Mouse (Mus musculus) CH12.LX (cell line): ENCODE data around the gene Pum2. TPM values are rescaled to one million over a fixed set of nuclear protein-coding genes. Genes with fewer than 3 reads are reported as not detected.
A peak's percentile ranks its signal among the peaks of the same experiment; 100 is the strongest.
"Not testable (repeated sequence)": the region's sequence is repeated elsewhere in the genome, so short reads cannot be mapped to it uniquely, and the experiment has no call there.

Experiments used
- DNase-seq: peaks from one replicate; pipeline ENCODE4 v3.0.0-alpha.2; 2013; ENCODE audit errors: extremely low read depth
- H3K27ac ChIP-seq: 2 replicates; pipeline ENCODE4 v1.5.1; 2012; ENCODE audit warnings: low read depth, mild to moderate bottlenecking, control low read depth, moderate library complexity; ENCODE audit not compliant: insufficient read depth
- H3K27me3 ChIP-seq: replicated peaks from 2 replicates; pipeline ENCODE3; 2012; ENCODE audit warnings: inconsistent platforms
- H3K36me3 ChIP-seq, 2 experiments: replicated peaks in 1 of 2; 2 replicates each; pipeline versions ENCODE3 to v1.6.1; 2012; ENCODE audit warnings: inconsistent platforms in 1 of 2, low read length in 1 of 2, mild to moderate bottlenecking in 1 of 2, mixed read lengths in 1 of 2, moderate library complexity in 1 of 2; ENCODE audit not compliant: control insufficient read depth in 1 of 2, insufficient read depth in 1 of 2
- H3K4me1 ChIP-seq, 2 experiments: 2 replicates each; pipeline ENCODE4 v1.6.1; 2012; ENCODE audit warnings: inconsistent platforms in 1 of 2, moderate library complexity in 1 of 2; ENCODE audit not compliant: insufficient read depth in 2 of 2, control insufficient read depth in 1 of 2
- H3K4me2 ChIP-seq: 2 replicates; pipeline ENCODE4 v1.6.1; 2012; ENCODE audit warnings: low read depth, mild to moderate bottlenecking, control low read depth; ENCODE audit not compliant: poor library complexity, insufficient read depth, severe bottlenecking
- H3K4me3 ChIP-seq, 3 experiments: fragments of 150-350 bp in 1 of 3; sonication (generic) in 1 of 3; replicated peaks in 1 of 3; 2 replicates each; pipeline versions ENCODE3 to v1.5.1; 2011 to 2012; ENCODE audit warnings: low read depth in 2 of 3, low read length in 2 of 3, mild to moderate bottlenecking in 2 of 3, moderate library complexity in 2 of 3, control low read depth in 1 of 3, improper control_type of control experiment in 1 of 3, inconsistent platforms in 1 of 3, mixed read lengths in 1 of 3; ENCODE audit not compliant: poor library complexity in 1 of 3
- H3K79me2 ChIP-seq: replicated peaks from 2 replicates; pipeline ENCODE4 v1.6.1; 2012; ENCODE audit warnings: mild to moderate bottlenecking, moderate library complexity; ENCODE audit not compliant: control insufficient read depth, poor library complexity, insufficient read depth, severe bottlenecking; ENCODE audit errors: extremely low read depth
- H3K9ac ChIP-seq: 2 replicates; pipeline ENCODE4 v1.6.1; 2012; ENCODE audit warnings: low read depth, mild to moderate bottlenecking, control low read depth, moderate library complexity; ENCODE audit not compliant: insufficient read depth
- H3K9me3 ChIP-seq: replicated peaks from 2 replicates; pipeline ENCODE3; 2012; ENCODE audit warnings: low read length, inconsistent platforms, mixed read lengths
- CTCF ChIP-seq, 2 experiments: IDR thresholded peaks in 1 of 2; conservative IDR thresholded peaks in 1 of 2; 2 replicates each; pipeline ENCODE4 v1.5.1; 2011 to 2012; ENCODE audit warnings: low read depth in 2 of 2, low read length in 2 of 2, improper control_type of control experiment in 1 of 2, inconsistent platforms in 1 of 2, mild to moderate bottlenecking in 1 of 2, moderate library complexity in 1 of 2
- ELF1 ChIP-seq: IDR thresholded peaks from 2 replicates; pipeline ENCODE4 v1.6.1; 2014; ENCODE audit warnings: low read depth, mild to moderate bottlenecking, inconsistent platforms, low read length, improper control_type of control experiment
- EP300 ChIP-seq: IDR thresholded peaks from 2 replicates; pipeline ENCODE4 v1.6.1; 2011; ENCODE audit warnings: low read length, improper control_type of control experiment
- HCFC1 ChIP-seq: IDR thresholded peaks from 2 replicates; pipeline ENCODE4 v1.6.1; 2012; ENCODE audit warnings: low read depth, mild to moderate bottlenecking, inconsistent platforms, low read length, improper control_type of control experiment
- IRF4 ChIP-seq: IDR thresholded peaks from 2 replicates; pipeline ENCODE4 v1.6.1; 2014; ENCODE audit warnings: low read depth, mild to moderate bottlenecking, inconsistent platforms, low read length, improper control_type of control experiment
- MEF2A ChIP-seq: IDR thresholded peaks from 2 replicates; pipeline ENCODE4 v1.6.1; 2014; ENCODE audit warnings: low read depth, mild to moderate bottlenecking, inconsistent platforms, low read length, improper control_type of control experiment, borderline replicate concordance
- RAD21 ChIP-seq: IDR thresholded peaks from 2 replicates; pipeline ENCODE4 v1.6.1; 2011; ENCODE audit warnings: low read depth, mild to moderate bottlenecking, low read length, improper control_type of control experiment, moderate library complexity
- SIN3A ChIP-seq: IDR thresholded peaks from 2 replicates; pipeline ENCODE4 v1.6.1; 2012; ENCODE audit warnings: low read length, improper control_type of control experiment, inconsistent platforms
- SMC3 ChIP-seq: IDR thresholded peaks from 2 replicates; pipeline ENCODE4 v1.6.1; 2011; ENCODE audit warnings: low read depth, low read length, improper control_type of control experiment
- ZNF384 ChIP-seq: IDR thresholded peaks from 2 replicates; pipeline ENCODE4 v1.6.1; 2012; ENCODE audit warnings: low read depth, low read length, improper control_type of control experiment, inconsistent platforms
- dilution Hi-C: fragments of 300-500 bp; cut with MboI; formaldehyde crosslinking; loops from 2 replicates; pipeline ENCODE4 v1.14.3; 2020; ENCODE audit warnings: low sequenced_read_pairs; ENCODE audit not compliant: extremely low pct_unique_long_range_greater_than_20kb, extremely low pct_ligation_motif_present
- in situ Hi-C: fragments of 300-500 bp; cut with MboI; formaldehyde crosslinking; loops from 3 replicates; pipeline ENCODE4 v1.14.3; 2019; ENCODE audit warnings: low sequenced_read_pairs, low pct_ligation_motif_present, low pct_unique_long_range_greater_than_20kb, mixed read lengths
- polyA plus RNA-seq: library from polyadenylated mRNA; unstranded; fragments of >175 nt; gene quantifications from 2 replicates; pipeline ENCODE4 v1.2.1, GENCODE M21; 2012; ENCODE audit warnings: low read depth; ENCODE audit not compliant: insufficient read length
- total RNA-seq, 2 experiments: library from RNA; depleted of rRNA; stranded (reverse); fragments of 300-350 nt in 1 of 2; fragments of >200 nt in 1 of 2; gene quantifications; 2 replicates each; pipeline ENCODE4 v1.2.3; 2012 to 2014

The Pum2 gene
- total and polyA plus RNA-seq, 3 experiments, result 52.9 to 90.2 (median 62.7) TPM

DNA sequence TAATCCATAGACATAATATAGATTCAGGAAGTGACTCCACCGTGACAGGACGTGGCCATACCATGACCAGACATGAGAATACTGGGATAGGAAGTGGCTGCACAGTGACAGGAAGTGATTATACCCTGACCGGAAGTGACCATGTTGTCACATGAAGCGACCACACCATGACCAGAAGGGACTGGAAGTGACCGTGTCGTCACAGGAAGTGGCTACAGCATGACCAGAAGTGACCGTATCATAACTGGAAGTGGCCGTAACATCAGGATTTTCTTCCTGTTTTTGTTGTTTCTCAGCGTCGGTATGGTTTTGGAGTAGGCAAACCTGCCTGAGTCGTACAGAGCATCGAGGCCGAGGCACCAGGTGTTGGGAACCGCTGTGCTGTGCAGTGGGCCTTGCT, 37.0 kb upstream of the Pum2 start:
- no peak overlapping the region for H3K27ac ChIP-seq
- TF ChIP-seq EP300 (no peak), ELF1 (0 out of 2 replicates have a peak, but pooled peaks have one; percentile 37)
- TF ChIP-seq, all 38 proteins: peak for 1
- H3K27me3 ChIP-seq, result no peaks in the 10 kb centered on the region
- H3K4me3 ChIP-seq, result no peak overlapping the region
- peaks cover 0 to 6% of the 10 kb centered on the region in 2 experiments; a peak in 2 of 4 replicates for H3K4me1 ChIP-seq
- peaks cover 2% of the 10 kb centered on the region for H3K9me3 ChIP-seq
- no peak overlapping the region for H3K4me2 ChIP-seq
- H3K79me2 ChIP-seq, result no peaks in the 10 kb centered on the region
- no peak overlapping the region for H3K9ac ChIP-seq
- H3K36me3 ChIP-seq, result peaks cover 2 to 3% of the 10 kb centered on the region in 2 experiments
- dilution Hi-C loops (no loop called here), in situ Hi-C loops (no loop called here)
- DNase-seq, result no peak

GRCm38 (mm10) chr12:8638411-8639087, 35.4 kb upstream of the Pum2 start:
- TF ChIP-seq RAD21 (peak; percentile 47), SIN3A (peak; percentile 31; the same call in 1 of the 2 replicates), ZNF384 (peak; percentile 37; the same call in 1 of the 2 replicates), SMC3 (peak; percentile 68), IRF4 (peak; percentile 23; the same call in 1 of the 2 replicates), MEF2A (peak; percentile 21; the same call in 1 of the 2 replicates), CTCF (conservative IDR thresholded peaks at IDR 0.05 in 1 of 2, IDR thresholded peaks at IDR 0.05 in 1 of 2; ENCODE audit: low read depth in 2 of 2, low read length in 2 of 2) (peak; percentile 71 to 75), HCFC1 (peak; percentile 40; the same call in 1 of the 2 replicates)
- H3K4me3 ChIP-seq, dilution Hi-C loops, H3K27ac ChIP-seq, H3K4me1 ChIP-seq, H3K4me2 ChIP-seq, H3K79me2 ChIP-seq, H3K27me3 ChIP-seq, H3K36me3 ChIP-seq, H3K9me3 ChIP-seq, in situ Hi-C loops, H3K9ac ChIP-seq: not testable (repeated sequence)
- DNase-seq, result peak; percentile 90

DNA sequence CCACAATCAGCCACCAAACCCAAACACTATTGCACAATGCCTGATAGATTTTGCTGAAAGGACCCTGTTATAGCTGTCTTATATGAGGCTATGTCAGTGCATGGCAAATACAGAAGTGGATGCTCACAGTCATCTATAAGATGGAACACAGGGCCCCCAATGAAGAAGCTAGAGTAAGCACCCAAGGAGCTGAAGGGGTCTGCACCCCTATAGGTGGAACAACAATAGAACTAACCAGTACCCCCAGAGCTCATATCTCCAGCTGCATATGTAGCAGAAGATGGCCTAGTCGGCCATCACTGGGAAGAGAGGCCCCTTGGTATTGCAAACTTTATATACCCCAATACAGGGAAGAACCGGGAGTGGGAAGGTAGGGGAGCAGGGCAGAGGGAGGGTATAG, 33.7 kb upstream of the Pum2 start:
- dilution Hi-C loops, in situ Hi-C loops, H3K27me3 ChIP-seq, H3K36me3 ChIP-seq, DNase-seq, H3K9me3 ChIP-seq, H3K4me1 ChIP-seq, H3K27ac ChIP-seq, H3K79me2 ChIP-seq: not testable (repeated sequence)
- Histone ChIP-seq H3K9ac (peak overlapping the region; percentile 80; the same call in 1 of the 2 replicates), H3K4me2 (peak overlapping the region; percentile 94), H3K4me3 (peak overlapping the region; percentile 63 to 92 (median 80))
